Mouse (Mus musculus): ENCODE measurements around the gene Klf8. TPM values are rescaled to one million over a fixed set of nuclear protein-coding genes. Genes with fewer than 3 reads are reported as not detected.

The Klf8 gene
- 0.10 and 0.32 TPM in 2 replicates for polyA plus RNA-seq (2012; rRNA removed)

DNA sequence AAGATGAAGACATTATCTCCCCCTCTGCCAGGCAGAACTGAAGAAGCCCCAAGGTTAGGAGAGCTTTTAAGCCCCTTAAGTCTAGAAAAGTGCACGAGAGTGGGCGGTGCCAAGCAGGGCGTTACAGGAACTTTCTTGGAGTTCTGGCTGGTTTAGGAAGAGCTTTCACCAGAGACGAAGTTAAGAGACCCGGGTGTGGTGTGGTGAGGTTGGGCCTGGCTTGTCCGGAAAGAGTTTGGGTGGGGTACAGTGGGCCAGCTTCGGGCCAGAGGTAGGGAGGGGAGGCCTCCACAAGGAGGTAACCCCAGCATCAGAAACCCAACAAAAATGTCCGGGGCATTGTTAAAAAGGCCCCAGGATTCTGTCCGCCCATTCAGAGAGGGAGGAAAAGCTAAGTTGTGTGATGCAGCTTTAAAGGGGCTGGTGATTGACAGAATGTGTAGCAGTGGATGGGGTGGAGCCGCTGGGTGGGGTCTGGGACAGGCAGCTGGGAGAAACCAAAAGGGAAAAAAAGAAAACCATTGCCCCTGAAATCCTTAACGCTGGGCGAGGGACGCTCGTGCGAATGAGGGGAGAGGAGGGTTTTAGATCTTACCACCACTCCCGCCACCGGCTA lies at the start of gene Klf8:
Klf8 (plus strand) TSS at position 163 of the 616 bp plus-strand sequence.

Other genes starting within 250 kb of the Klf8 start
- 0.04 TPM in 1 of 2 replicates, not detected in the other for gene Usp51, start 231.0 kb upstream of the Klf8 start, polyA plus RNA-seq (2012; rRNA removed)
- gene Mageh1, start 199.9 kb upstream of the Klf8 start, polyA plus RNA-seq (2012; rRNA removed): 1.5 TPM in 2 replicates
- gene Foxr2, start 118.7 kb upstream of the Klf8 start, polyA plus RNA-seq (2012; rRNA removed): 0.03 TPM in 1 of 2 replicates, not detected in the other
- 0.27 and 0.92 TPM in 2 replicates for gene Rragb, start 97.5 kb upstream of the Klf8 start, polyA plus RNA-seq (2012; rRNA removed)

All from stomach, adult 2 months (tissue).